In genomic region chr7:127243361-127243867, GRCm38 (mm10) we compare ENCODE assay signal across 7 mouse cellular contexts. TPM values are rescaled to one million over a fixed set of nuclear protein-coding genes. Genes with fewer than 3 reads are reported as not detected.
DNase-seq lines count a peak whose midpoint lies in the region; ATAC-seq and TF ChIP-seq lines count a peak whose summit lies in the region.

No protein-coding gene starts in this region.

- no peaks in the 10 kb centered on the region; the same call in 1 of the 2 replicates for H3K36me3 ChIP-seq in lung, postnatal 0 days (ENCODE audit: insufficient read depth, low read length)
- H3K36me3 ChIP-seq in forebrain, embryonic 10.5 days (replicated peaks), result peaks cover 56% of the 10 kb centered on the region
- peaks cover 28% of the 10 kb centered on the region for H3K36me3 ChIP-seq in limb, embryonic 15.5 days
- no peaks in the 10 kb centered on the region for H3K36me3 ChIP-seq in stomach, embryonic 16.5 days (ENCODE audit: control insufficient read depth, insufficient read depth, low read length)

- 33% methylated on average over 2 of the region's 2 CpGs for WGBS in lung, postnatal 0 days
- 48% methylated on average over 2 of the region's 2 CpGs for WGBS in forebrain, embryonic 10.5 days
- 21% methylated on average over 2 of the region's 2 CpGs for WGBS in limb, embryonic 15.5 days
- 32% methylated on average over 2 of the region's 2 CpGs for WGBS in stomach, embryonic 16.5 days

- ATAC-seq in lung, postnatal 0 days, result no peak
- no peak for ATAC-seq in limb, embryonic 15.5 days (ENCODE audit: insufficient number of reproducible peaks, low FRiP score, low TSS enrichment, low read depth)
- ATAC-seq in stomach, embryonic 16.5 days (ENCODE audit: insufficient read depth, low FRiP score), result no peak

- DNase-seq in lung, postnatal 0 days (ENCODE audit: low spot score), result no peak
- DNase-seq in lung, postnatal 14 days, result no peak
- DNase-seq in forebrain, embryonic 10.5 days (ENCODE audit: extremely low spot score, low spot score), result no peak
- no peak for DNase-seq in urinary bladder, postnatal 10 days (ENCODE audit: low spot score)
- DNase-seq in cerebellum, adult 18-20 months, result no peak

- H3K9me3 ChIP-seq in lung, postnatal 0 days (ENCODE audit: low read length), result no peaks in the 10 kb centered on the region
- H3K9me3 ChIP-seq in forebrain, embryonic 10.5 days, result peaks cover 8% of the 10 kb centered on the region; the same call in 1 of the 2 replicates
- no peaks in the 10 kb centered on the region for H3K9me3 ChIP-seq in limb, embryonic 15.5 days
- H3K9me3 ChIP-seq in stomach, embryonic 16.5 days (replicated peaks; ENCODE audit: control insufficient read depth, low read length), result no peaks in the 10 kb centered on the region

- peak overlapping the region; percentile 93 for H3K27ac ChIP-seq in lung, postnatal 0 days (ENCODE audit: low read length)
- peak overlapping the region; percentile 94; the same call in 1 of the 2 replicates for H3K27ac ChIP-seq in forebrain, embryonic 10.5 days
- peak overlapping the region; percentile 95 for H3K27ac ChIP-seq in limb, embryonic 15.5 days
- H3K27ac ChIP-seq in stomach, embryonic 16.5 days (ENCODE audit: low read length), result peak overlapping the region; percentile 96

- peaks cover 8% of the 10 kb centered on the region; the same call in 1 of the 2 replicates for H3K4me1 ChIP-seq in lung, postnatal 0 days (ENCODE audit: insufficient read depth, low read depth, low read length)
- peaks cover 35% of the 10 kb centered on the region for H3K4me1 ChIP-seq in forebrain, embryonic 10.5 days
- peaks cover 26% of the 10 kb centered on the region for H3K4me1 ChIP-seq in limb, embryonic 15.5 days
- H3K4me1 ChIP-seq in stomach, embryonic 16.5 days (ENCODE audit: control insufficient read depth, insufficient read depth, low read length), result peaks cover 17% of the 10 kb centered on the region

- no peaks in the 10 kb centered on the region for H3K27me3 ChIP-seq in lung, postnatal 0 days (replicated peaks; ENCODE audit: insufficient read depth, low read length)
- no peaks in the 10 kb centered on the region for H3K27me3 ChIP-seq in forebrain, embryonic 10.5 days (ENCODE audit: poor library complexity, severe bottlenecking)
- H3K27me3 ChIP-seq in limb, embryonic 15.5 days, result no peaks in the 10 kb centered on the region
- H3K27me3 ChIP-seq in stomach, embryonic 16.5 days (ENCODE audit: control insufficient read depth, insufficient read depth, low read length), result no peaks in the 10 kb centered on the region

- H3K9ac ChIP-seq in lung, postnatal 0 days (replicated peaks; ENCODE audit: low read depth), result no peak overlapping the region
- H3K9ac ChIP-seq in limb, embryonic 15.5 days, result peak overlapping the region; percentile 96; the same call in 1 of the 2 replicates
- peak overlapping the region; percentile 94 for H3K9ac ChIP-seq in stomach, embryonic 16.5 days (ENCODE audit: low read length)

- peak overlapping the region; percentile 81 for H3K4me2 ChIP-seq in lung, postnatal 0 days (replicated peaks; ENCODE audit: low read depth, low read length)
- peak overlapping the region; percentile 72 for H3K4me2 ChIP-seq in limb, embryonic 15.5 days
- peak overlapping the region; percentile 82 for H3K4me2 ChIP-seq in stomach, embryonic 16.5 days (ENCODE audit: low read depth, low read length)

- H3K4me3 ChIP-seq in lung, postnatal 0 days (ENCODE audit: low read depth, low read length), result no peak overlapping the region
- H3K4me3 ChIP-seq in forebrain, embryonic 10.5 days, result peak overlapping the region; percentile 80
- H3K4me3 ChIP-seq in limb, embryonic 15.5 days, result peak overlapping the region; percentile 89
- peak overlapping the region; percentile 77 for H3K4me3 ChIP-seq in stomach, embryonic 16.5 days (replicated peaks; ENCODE audit: low read length)

- peak; percentile 11; the same call in 1 of the 2 replicates for TF ChIP-seq CTCF in lung, postnatal 0 days (IDR thresholded peaks at IDR 0.05)

- TF ChIP-seq EP300 in lung, postnatal 0 days (IDR thresholded peaks at IDR 0.05), result no peak

RNA-seq across cellular contexts. Expression of gene Zfp771, which starts 0.7 kb away (rescaled TPM):
- polyA plus RNA-seq in lung, postnatal 0 days (2015; fragmentation: Nextera tagmentation; extraction: Ambion mirVana), result 34.9 and 36.9 TPM in 2 replicates
- polyA plus RNA-seq in forebrain, embryonic 10.5 days (2016; fragmentation: Nextera tagmentation; extraction: Ambion mirVana), result 55.8 and 57.7 TPM in 2 replicates
- 69.7 and 71.7 TPM in 2 replicates for polyA plus RNA-seq in limb, embryonic 15.5 days (2015; fragmentation: Nextera tagmentation; extraction: Ambion mirVana)
- polyA plus RNA-seq in stomach, embryonic 16.5 days (2015; fragmentation: Nextera tagmentation; extraction: Ambion mirVana), result 35.5 and 37.8 TPM in 2 replicates

RNA-seq across cellular contexts. Expression of gene Sept1, which starts 10.5 kb away (rescaled TPM):
- 13.0 TPM in 2 replicates for polyA plus RNA-seq in lung, postnatal 0 days (2015; fragmentation: Nextera tagmentation; extraction: Ambion mirVana)
- polyA plus RNA-seq in forebrain, embryonic 10.5 days (2016; fragmentation: Nextera tagmentation; extraction: Ambion mirVana), result 30.3 and 32.3 TPM in 2 replicates
- polyA plus RNA-seq in limb, embryonic 15.5 days (2015; fragmentation: Nextera tagmentation; extraction: Ambion mirVana), result 19.6 and 22.7 TPM in 2 replicates
- 14.7 and 15.0 TPM in 2 replicates for polyA plus RNA-seq in stomach, embryonic 16.5 days (2015; fragmentation: Nextera tagmentation; extraction: Ambion mirVana)

RNA-seq across cellular contexts. Expression of gene Zfp553, which starts 10.6 kb away (rescaled TPM):
- polyA plus RNA-seq in lung, postnatal 0 days (2015; fragmentation: Nextera tagmentation; extraction: Ambion mirVana), result 15.5 and 15.7 TPM in 2 replicates
- polyA plus RNA-seq in forebrain, embryonic 10.5 days (2016; fragmentation: Nextera tagmentation; extraction: Ambion mirVana), result 74.7 and 78.3 TPM in 2 replicates
- polyA plus RNA-seq in limb, embryonic 15.5 days (2015; fragmentation: Nextera tagmentation; extraction: Ambion mirVana), result 37.3 and 38.4 TPM in 2 replicates
- 27.1 and 28.5 TPM in 2 replicates for polyA plus RNA-seq in stomach, embryonic 16.5 days (2015; fragmentation: Nextera tagmentation; extraction: Ambion mirVana)

RNA-seq across cellular contexts. Expression of gene Dctpp1, which starts 17.1 kb away (rescaled TPM):
- 35.7 and 36.4 TPM in 2 replicates for polyA plus RNA-seq in lung, postnatal 0 days (2015; fragmentation: Nextera tagmentation; extraction: Ambion mirVana)
- polyA plus RNA-seq in forebrain, embryonic 10.5 days (2016; fragmentation: Nextera tagmentation; extraction: Ambion mirVana), result 379 and 383 TPM in 2 replicates
- polyA plus RNA-seq in limb, embryonic 15.5 days (2015; fragmentation: Nextera tagmentation; extraction: Ambion mirVana), result 127 and 138 TPM in 2 replicates
- polyA plus RNA-seq in stomach, embryonic 16.5 days (2015; fragmentation: Nextera tagmentation; extraction: Ambion mirVana), result 131 and 145 TPM in 2 replicates

RNA-seq across cellular contexts. Expression of gene Sephs2, which starts 30.4 kb away (rescaled TPM):
- polyA plus RNA-seq in lung, postnatal 0 days (2015; fragmentation: Nextera tagmentation; extraction: Ambion mirVana), result 59.4 and 66.9 TPM in 2 replicates
- 84.0 and 88.2 TPM in 2 replicates for polyA plus RNA-seq in forebrain, embryonic 10.5 days (2016; fragmentation: Nextera tagmentation; extraction: Ambion mirVana)
- 56.7 and 59.1 TPM in 2 replicates for polyA plus RNA-seq in limb, embryonic 15.5 days (2015; fragmentation: Nextera tagmentation; extraction: Ambion mirVana)
- polyA plus RNA-seq in stomach, embryonic 16.5 days (2015; fragmentation: Nextera tagmentation; extraction: Ambion mirVana), result 82.2 and 94.3 TPM in 2 replicates
